Mouse (Mus musculus): ENCODE results near the gene Olfr477. TPM values are rescaled to one million over a fixed set of nuclear protein-coding genes. Genes with fewer than 3 reads are reported as not detected.
"Not testable (repeated sequence)": the region's sequence is repeated elsewhere in the genome, so short reads cannot be mapped to it uniquely, and the experiment has no call there.

The Olfr477 gene
- total RNA-seq (2021): not detected
- long read RNA-seq, experiment 1: 0 reads
- long read RNA-seq, experiment 2: 0 reads

- H3K4me3 ChIP-seq: no peak within 1 kb of the TSS
- intact Hi-C loops (cut with DNase I): no loop called here
- DNase-seq (ENCODE audit: extremely low spot score in 1 of 2, low spot score in 2 of 2): no peak
- no peak within 1 kb of the TSS for H3K27ac ChIP-seq
- TF ChIP-seq CTCF (IDR thresholded peaks at IDR 0.05): no peak
Observed at GRCm38 (mm10) chr7:107986393-107986792, at the start of gene Olfr477. Gene Olfr477 (plus strand): TSS chr7:107986693.

- intact Hi-C loops (cut with DNase I); H3K27ac ChIP-seq; H3K4me3 ChIP-seq; DNase-seq (ENCODE audit: extremely low spot score in 1 of 2, low spot score in 2 of 2): not testable (repeated sequence)
Observed at GRCm38 (mm10) chr7:107952539-107952938, 34.0 kb upstream of the Olfr477 start.

GRCm38 (mm10) chr7:107954343-107954742 lies 32.1 kb upstream of the Olfr477 start, which contains the start of gene Olfr474:
Gene Olfr474 (plus strand): TSS chr7:107954643.
- TF ChIP-seq CTCF (IDR thresholded peaks at IDR 0.05): no peak
- Histone ChIP-seq H3K27ac (no peak within 1 kb of the TSS), H3K4me3 (no peak within 1 kb of the TSS)
- DNase-seq (ENCODE audit: extremely low spot score in 1 of 2, low spot score in 2 of 2): no peak
- intact Hi-C loops (cut with DNase I): no loop called here

GRCm38 (mm10) chr7:107964503-107964902 lies 22.0 kb upstream of the Olfr477 start, which contains the start of gene Olfr476:
Gene Olfr476 (plus strand): TSS chr7:107964803.
- no peak for DNase-seq (ENCODE audit: extremely low spot score in 1 of 2, low spot score in 2 of 2)
- intact Hi-C loops (cut with DNase I): no loop called here
- Histone ChIP-seq H3K4me3 (no peak within 1 kb of the TSS), H3K27ac (no peak within 1 kb of the TSS)
- no peak for TF ChIP-seq CTCF (IDR thresholded peaks at IDR 0.05)

GRCm38 (mm10) chr7:108014256-108014655 lies 27.8 kb downstream of the Olfr477 start:
- intact Hi-C loops (cut with DNase I): not testable (repeated sequence)

GRCm38 (mm10) chr7:108033889-108034288 lies 47.4 kb downstream of the Olfr477 start, which contains the start of gene Olfr478:
Gene Olfr478 (minus strand): TSS chr7:108033989.
- TF ChIP-seq CTCF (IDR thresholded peaks at IDR 0.05): no peak
- Histone ChIP-seq H3K27ac (no peak within 1 kb of the TSS), H3K4me3 (no peak within 1 kb of the TSS)
- intact Hi-C loops (cut with DNase I): no loop called here
- DNase-seq (ENCODE audit: extremely low spot score in 1 of 2, low spot score in 2 of 2): no peak

More at GRCm38 (mm10) chr7:108014256-108014655, 27.8 kb downstream of the Olfr477 start:
- H3K4me3 ChIP-seq; H3K27ac ChIP-seq; DNase-seq (ENCODE audit: extremely low spot score in 1 of 2, low spot score in 2 of 2): not testable (repeated sequence)

Other genes with a start within 250 kb of the Olfr477 start
- gene Cyb5r2, start 228.7 kb upstream of the Olfr477 start, total RNA-seq (2021): not detected
- gene Ovch2, start 185.5 kb upstream of the Olfr477 start, total RNA-seq (2021): not detected
- gene Olfr467, start 174.4 kb upstream of the Olfr477 start, total RNA-seq (2021): not detected
- gene Olfr469, start 161.2 kb upstream of the Olfr477 start, total RNA-seq (2021): not detected
- gene Olfr470, start 139.2 kb upstream of the Olfr477 start, total RNA-seq (2021): not detected
- not detected for gene Olfr472, start 88.8 kb upstream of the Olfr477 start, total RNA-seq (2021)
- not detected for gene Olfr473, start 56.2 kb upstream of the Olfr477 start, total RNA-seq (2021)
- gene Olfr474, start 32.0 kb upstream of the Olfr477 start, total RNA-seq (2021): not detected
- not detected for gene Olfr476, start 21.9 kb upstream of the Olfr477 start, total RNA-seq (2021)
- gene Olfr478, start 47.3 kb downstream of the Olfr477 start, total RNA-seq (2021): not detected
- not detected for gene Olfr479, start 64.0 kb downstream of the Olfr477 start, total RNA-seq (2021)
- not detected for gene Olfr480, start 80.7 kb downstream of the Olfr477 start, total RNA-seq (2021)
- gene Olfr481, start 93.2 kb downstream of the Olfr477 start, total RNA-seq (2021): not detected
- gene Olfr482, start 110.9 kb downstream of the Olfr477 start, total RNA-seq (2021): 1 to 10 TPM; 2.1 to 2.2 TPM
- gene Olfr483, start 114.2 kb downstream of the Olfr477 start, total RNA-seq (2021): not detected
- gene Olfr484, start 140.8 kb downstream of the Olfr477 start, total RNA-seq (2021): not detected
- not detected for gene Olfr485, start 173.2 kb downstream of the Olfr477 start, total RNA-seq (2021)
- not detected for gene Olfr486, start 186.0 kb downstream of the Olfr477 start, total RNA-seq (2021)
- not detected for gene Olfr487, start 227.9 kb downstream of the Olfr477 start, total RNA-seq (2021)